Mouse (Mus musculus): Measurements from ENCODE around the gene Leng8. TPM values are rescaled to one million over a fixed set of nuclear protein-coding genes. Genes with fewer than 3 reads are reported as not detected.

Gene Leng8
- polyA plus RNA-seq, 1 experiment from 2014 or later, result 78.8 TPM

Other genes starting within 250 kb of the Leng8 start
- not detected in 2 replicates for gene Gm14548, start 238.9 kb upstream of the Leng8 start, polyA plus RNA-seq (2015; fragmentation: Nextera tagmentation; extraction: Ambion mirVana)
- gene Lilra6, start 221.5 kb upstream of the Leng8 start, polyA plus RNA-seq (2015; fragmentation: Nextera tagmentation; extraction: Ambion mirVana), result not detected in 2 replicates
- gene Lair1, start 73.8 kb upstream of the Leng8 start, polyA plus RNA-seq (2015; fragmentation: Nextera tagmentation; extraction: Ambion mirVana), result 1.7 and 2.3 TPM in 2 replicates
- 105 and 106 TPM in 2 replicates for gene Ttyh1, start 17.6 kb upstream of the Leng8 start, polyA plus RNA-seq (2015; fragmentation: Nextera tagmentation; extraction: Ambion mirVana)
- gene Leng9, start 13.3 kb downstream of the Leng8 start, polyA plus RNA-seq (2015; fragmentation: Nextera tagmentation; extraction: Ambion mirVana), result 4.8 and 5.7 TPM in 2 replicates
- 4.1 and 6.0 TPM in 2 replicates for gene Cdc42ep5, start 27.8 kb downstream of the Leng8 start, polyA plus RNA-seq (2015; fragmentation: Nextera tagmentation; extraction: Ambion mirVana)
- 0.11 TPM in 1 of 2 replicates, not detected in the other for gene Lilra5, start 100.7 kb downstream of the Leng8 start, polyA plus RNA-seq (2015; fragmentation: Nextera tagmentation; extraction: Ambion mirVana)
- not detected in 2 replicates for gene Ncr1, start 200.7 kb downstream of the Leng8 start, polyA plus RNA-seq (2015; fragmentation: Nextera tagmentation; extraction: Ambion mirVana)